Mouse (Mus musculus): ENCODE data around the gene Smcr8. TPM values are rescaled to one million over a fixed set of nuclear protein-coding genes. Genes with fewer than 3 reads are reported as not detected.
"Not testable (repeated sequence)": the region's sequence is repeated elsewhere in the genome, so short reads cannot be mapped to it uniquely, and the experiment has no call there.

Gene Smcr8
- polyA plus RNA-seq, 1 experiment: 30.3 TPM

- no peak for TF ChIP-seq POLR2A (IDR thresholded peaks at IDR 0.05; ENCODE audit: borderline replicate concordance, low read depth, low read length)
- no peak for TF ChIP-seq CTCF (IDR thresholded peaks at IDR 0.05; ENCODE audit: low read depth, low read length)
- peaks cover 28% of the 10 kb centered on the region for H3K4me1 ChIP-seq (ENCODE audit: control insufficient read depth, insufficient read depth, low read length)
- H3K4me3 ChIP-seq (ENCODE audit: insufficient read depth, low read length): peak overlapping the region; percentile 70
- no peak overlapping the region for H3K27ac ChIP-seq (ENCODE audit: insufficient read depth, low read depth, low read length)
Observed at GRCm38 (mm10) chr11:60809546-60809945, 32.2 kb downstream of the Smcr8 start.

- Histone ChIP-seq H3K4me1 (ENCODE audit: control insufficient read depth, insufficient read depth, low read length) (peaks cover 28% of the 10 kb centered on the region), H3K4me3 (ENCODE audit: insufficient read depth, low read length) (peak overlapping the region; percentile 70), H3K27ac (ENCODE audit: insufficient read depth, low read depth, low read length) (no peak overlapping the region)
- TF ChIP-seq POLR2A (IDR thresholded peaks at IDR 0.05; ENCODE audit: borderline replicate concordance, low read depth, low read length): no peak
- no peak for TF ChIP-seq CTCF (IDR thresholded peaks at IDR 0.05; ENCODE audit: low read depth, low read length)
Observed at GRCm38 (mm10) chr11:60810046-60810965, 33.0 kb downstream of the Smcr8 start.

GRCm38 (mm10) chr11:60811054-60811460 lies 33.7 kb downstream of the Smcr8 start:
- no peak overlapping the region for H3K27ac ChIP-seq (ENCODE audit: insufficient read depth, low read depth, low read length)
- H3K4me3 ChIP-seq (ENCODE audit: insufficient read depth, low read length): peak overlapping the region; percentile 70
- TF ChIP-seq POLR2A (IDR thresholded peaks at IDR 0.05; ENCODE audit: borderline replicate concordance, low read depth, low read length) (no peak), CTCF (IDR thresholded peaks at IDR 0.05; ENCODE audit: low read depth, low read length) (no peak)
- peaks cover 25% of the 10 kb centered on the region for H3K4me1 ChIP-seq (ENCODE audit: control insufficient read depth, insufficient read depth, low read length)

- H3K4me1 ChIP-seq (ENCODE audit: control insufficient read depth, insufficient read depth, low read length): peaks cover 22% of the 10 kb centered on the region
- peak within 1 kb of the TSS; percentile 70 for H3K4me3 ChIP-seq (ENCODE audit: insufficient read depth, low read length)
- H3K27ac ChIP-seq (ENCODE audit: insufficient read depth, low read depth, low read length): not testable (repeated sequence)
Observed at GRCm38 (mm10) chr11:60811618-60812017, 34.3 kb downstream of the Smcr8 start, which contains the start of gene Shmt1. Gene Shmt1 (minus strand): TSS chr11:60811718.

- no peak overlapping the region for H3K27ac ChIP-seq (ENCODE audit: insufficient read depth, low read depth, low read length)
- TF ChIP-seq POLR2A (IDR thresholded peaks at IDR 0.05; ENCODE audit: borderline replicate concordance, low read depth, low read length) (no peak), CTCF (IDR thresholded peaks at IDR 0.05; ENCODE audit: low read depth, low read length) (no peak)
- H3K4me1 ChIP-seq (ENCODE audit: control insufficient read depth, insufficient read depth, low read length): no peaks in the 10 kb centered on the region
- no peak overlapping the region for H3K4me3 ChIP-seq (ENCODE audit: insufficient read depth, low read length)
Observed at GRCm38 (mm10) chr11:60816398-60816797, 39.1 kb downstream of the Smcr8 start.

- Histone ChIP-seq H3K4me1 (ENCODE audit: control insufficient read depth, insufficient read depth, low read length) (peaks cover 10% of the 10 kb centered on the region), H3K27ac (ENCODE audit: insufficient read depth, low read depth, low read length) (no peak overlapping the region), H3K4me3 (ENCODE audit: insufficient read depth, low read length) (no peak overlapping the region)
- no peak for TF ChIP-seq CTCF (IDR thresholded peaks at IDR 0.05; ENCODE audit: low read depth, low read length)
- no peak for TF ChIP-seq POLR2A (IDR thresholded peaks at IDR 0.05; ENCODE audit: borderline replicate concordance, low read depth, low read length)
Observed at GRCm38 (mm10) chr11:60823771-60824170, 46.4 kb downstream of the Smcr8 start.

- H3K4me3 ChIP-seq (ENCODE audit: insufficient read depth, low read length): no peak overlapping the region
- TF ChIP-seq CTCF (IDR thresholded peaks at IDR 0.05; ENCODE audit: low read depth, low read length) (no peak), POLR2A (IDR thresholded peaks at IDR 0.05; ENCODE audit: borderline replicate concordance, low read depth, low read length) (no peak)
- H3K4me1 ChIP-seq (ENCODE audit: control insufficient read depth, insufficient read depth, low read length): peaks cover 10% of the 10 kb centered on the region
- H3K27ac ChIP-seq (ENCODE audit: insufficient read depth, low read depth, low read length): no peak overlapping the region
Observed at GRCm38 (mm10) chr11:60825191-60825590, 47.9 kb downstream of the Smcr8 start.

- Histone ChIP-seq H3K4me3 (ENCODE audit: insufficient read depth, low read length) (no peak overlapping the region), H3K4me1 (ENCODE audit: control insufficient read depth, insufficient read depth, low read length) (peaks cover 14% of the 10 kb centered on the region), H3K27ac (ENCODE audit: insufficient read depth, low read depth, low read length) (no peak overlapping the region)
- TF ChIP-seq POLR2A (IDR thresholded peaks at IDR 0.05; ENCODE audit: borderline replicate concordance, low read depth, low read length): no peak
- TF ChIP-seq CTCF (IDR thresholded peaks at IDR 0.05; ENCODE audit: low read depth, low read length): no peak
Observed at GRCm38 (mm10) chr11:60826700-60827099, 49.4 kb downstream of the Smcr8 start.

GRCm38 (mm10) chr11:60827241-60827945 lies 50.1 kb downstream of the Smcr8 start:
- no peak overlapping the region for H3K4me3 ChIP-seq (ENCODE audit: insufficient read depth, low read length)
- no peak overlapping the region for H3K27ac ChIP-seq (ENCODE audit: insufficient read depth, low read depth, low read length)
- peaks cover 14% of the 10 kb centered on the region for H3K4me1 ChIP-seq (ENCODE audit: control insufficient read depth, insufficient read depth, low read length)
- TF ChIP-seq POLR2A (IDR thresholded peaks at IDR 0.05; ENCODE audit: borderline replicate concordance, low read depth, low read length) (no peak), CTCF (IDR thresholded peaks at IDR 0.05; ENCODE audit: low read depth, low read length) (no peak)

- H3K4me3 ChIP-seq (ENCODE audit: insufficient read depth, low read length): no peak overlapping the region
- H3K4me1 ChIP-seq (ENCODE audit: control insufficient read depth, insufficient read depth, low read length): peaks cover 14% of the 10 kb centered on the region
- no peak overlapping the region for H3K27ac ChIP-seq (ENCODE audit: insufficient read depth, low read depth, low read length)
- TF ChIP-seq CTCF (IDR thresholded peaks at IDR 0.05; ENCODE audit: low read depth, low read length) (no peak), POLR2A (IDR thresholded peaks at IDR 0.05; ENCODE audit: borderline replicate concordance, low read depth, low read length) (no peak)
Observed at GRCm38 (mm10) chr11:60828903-60829302, 51.6 kb downstream of the Smcr8 start.
